Mouse (Mus musculus): ENCODE measurements around the gene Ppp2r5a. TPM values are rescaled to one million over a fixed set of nuclear protein-coding genes. Genes with fewer than 3 reads are reported as not detected.

The Ppp2r5a gene
- polyA plus RNA-seq, 1 experiment from 2014 or later, result 43.4 TPM

Other genes starting within 250 kb of the Ppp2r5a start
- gene Fam71a, start 238.5 kb downstream of the Ppp2r5a start, polyA plus RNA-seq (2014; fragmentation: Nextera tagmentation; extraction: Ambion mirVana), result not detected in 2 replicates
- gene Atf3, start 185.2 kb downstream of the Ppp2r5a start, polyA plus RNA-seq (2014; fragmentation: Nextera tagmentation; extraction: Ambion mirVana), result 13.7 and 17.4 TPM in 2 replicates
- gene Nenf, start 85.1 kb downstream of the Ppp2r5a start, polyA plus RNA-seq (2014; fragmentation: Nextera tagmentation; extraction: Ambion mirVana), result 106 and 111 TPM in 2 replicates
- 18.7 and 19.0 TPM in 2 replicates for gene Tmem206, start 77.4 kb downstream of the Ppp2r5a start, polyA plus RNA-seq (2014; fragmentation: Nextera tagmentation; extraction: Ambion mirVana)
- gene Dtl, start 172.3 kb upstream of the Ppp2r5a start, polyA plus RNA-seq (2014; fragmentation: Nextera tagmentation; extraction: Ambion mirVana), result 37.0 and 39.9 TPM in 2 replicates
- gene Ints7, start 172.4 kb upstream of the Ppp2r5a start, polyA plus RNA-seq (2014; fragmentation: Nextera tagmentation; extraction: Ambion mirVana), result 38.5 and 40.4 TPM in 2 replicates

Measured in heart, embryonic 11.5 days (tissue).